Mouse (Mus musculus) urinary bladder, postnatal 14 days (tissue): Measurements from ENCODE around the gene Snrpb.

ENCODE experiments used
- DNase-seq: peaks from one replicate; pipeline ENCODE4 v3.0.0; 2021; ENCODE audit warnings: low spot score

Snrpb gene

DNA sequence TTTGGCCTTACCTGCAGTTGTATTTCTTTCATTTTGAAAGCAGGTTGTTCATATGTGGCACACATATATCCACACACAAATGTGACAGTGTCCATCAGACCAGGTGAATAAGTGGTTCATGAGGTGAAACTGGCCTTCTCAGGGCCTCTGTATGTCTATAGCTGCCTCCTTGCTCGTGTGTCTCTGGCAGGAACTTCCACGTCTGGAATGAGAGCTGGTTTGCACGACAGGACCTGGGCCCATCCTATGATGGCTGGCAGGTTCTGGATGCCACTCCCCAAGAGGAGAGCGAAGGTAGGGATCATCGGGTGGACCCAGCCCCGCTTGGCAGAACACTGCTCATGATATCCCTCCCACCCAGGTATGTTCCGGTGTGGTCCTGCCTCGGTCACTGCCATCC is 36.2 kb downstream of the Snrpb start:
- no peak for DNase-seq

DNA sequence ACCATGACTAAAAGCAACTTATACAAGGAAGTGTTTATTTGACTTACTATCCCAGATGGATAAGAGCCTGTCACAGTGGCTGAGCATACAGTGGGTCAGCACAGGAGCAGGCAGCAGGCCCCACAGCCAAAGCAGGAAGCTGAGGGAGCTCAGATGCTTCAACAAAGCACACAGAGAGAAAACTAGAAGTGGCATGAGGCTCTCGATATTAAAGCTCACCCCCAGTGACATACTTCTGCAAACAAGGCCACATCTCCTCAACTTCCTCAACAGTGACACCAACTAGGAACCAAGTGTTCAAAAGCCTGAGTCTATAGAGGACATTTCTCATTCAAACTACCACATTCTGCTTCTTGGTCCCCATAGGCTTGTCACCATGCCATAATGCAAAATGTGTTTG is 49.5 kb downstream of the Snrpb start:
- DNase-seq = no peak

DNA sequence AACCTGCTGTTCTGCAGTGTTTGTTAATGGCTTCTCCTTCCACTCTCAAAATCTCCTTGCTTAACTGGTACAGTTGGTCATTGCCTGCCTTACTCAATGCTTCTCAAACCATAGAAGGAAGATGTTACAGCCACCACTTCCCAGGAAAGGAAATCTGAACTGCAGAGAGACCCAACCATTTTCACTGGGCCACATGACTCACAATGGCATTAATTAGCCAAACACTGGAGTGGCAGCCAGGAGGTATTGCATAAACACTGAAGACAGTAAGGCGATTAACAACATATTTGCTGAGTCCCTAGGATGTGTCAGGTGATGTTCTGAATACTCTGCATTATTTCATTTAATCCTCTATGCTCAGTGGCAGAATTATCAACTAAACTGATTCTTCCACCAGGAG is 53.1 kb downstream of the Snrpb start:
- no peak for DNase-seq

DNA sequence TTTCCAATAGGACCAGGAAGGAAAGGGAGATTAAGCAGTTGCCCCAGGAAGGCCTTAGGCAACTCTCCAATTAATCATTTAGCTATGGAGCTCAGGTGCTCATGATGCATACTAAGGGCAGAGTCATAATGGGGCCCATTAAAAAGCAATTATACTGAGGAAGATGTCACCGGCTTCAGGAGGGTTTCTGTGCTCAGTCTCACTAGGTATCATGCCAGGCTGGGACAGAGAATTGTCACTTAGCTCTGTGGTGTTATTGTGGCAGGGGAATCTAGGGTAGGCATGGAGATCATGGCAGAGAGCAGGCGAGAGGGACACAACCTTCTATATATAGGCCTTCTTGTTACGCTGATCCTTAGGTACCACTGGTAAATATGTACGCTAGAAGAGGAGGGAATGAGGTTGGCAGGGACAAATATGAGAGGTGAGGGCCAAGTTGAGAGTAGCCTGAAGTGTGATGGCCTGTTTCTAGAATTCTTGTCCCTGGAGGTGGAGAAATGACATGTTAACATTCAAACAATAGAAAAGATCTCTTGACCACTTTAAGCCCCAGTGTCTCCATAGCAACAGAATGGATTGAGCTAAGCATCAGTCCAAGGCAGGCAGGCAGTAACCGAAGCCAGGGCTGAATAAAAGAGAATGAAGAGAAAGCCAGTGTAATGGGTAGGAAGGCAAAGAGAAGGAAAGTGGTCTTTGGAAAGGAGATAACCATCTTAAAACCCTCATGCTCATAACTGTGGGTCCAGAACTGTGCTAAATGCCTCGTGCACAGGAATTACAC is 53.7 kb downstream of the Snrpb start:
- DNase-seq = no peak
